9 mouse cellular contexts compared by ENCODE assay signal in genomic region chr7:98694046-98694445, GRCm38 (mm10). TPM values are rescaled to one million over a fixed set of nuclear protein-coding genes. Genes with fewer than 3 reads are reported as not detected.
DNase-seq lines count a peak whose midpoint lies in the region; ATAC-seq and TF ChIP-seq lines count a peak whose summit lies in the region.
"Had no signal": no experiment of that assay in that cellular context is flagged by ENCODE, and none has a peak within 500 bp of the region (broad histone marks: within the 10 kb centered on the region; RNA-seq: fewer than 3 reads in every experiment).

No protein-coding gene starts in this region.

- H3K27ac ChIP-seq in gastrocnemius, adult 2 months = peak overlapping the region; percentile 38; the same call in 1 of the 2 replicates

- ATAC-seq in megakaryocyte progenitor cell, adult 5-6 weeks (replicated peaks; ENCODE audit: poor library complexity) = peak; percentile 88

- intact Hi-C loops in gastrocnemius, adult 2 months (cut with DNase I) = no loop called here

- no peak overlapping the region for H3K4me3 ChIP-seq in gastrocnemius, adult 2 months

- no peak for DNase-seq in gastrocnemius, adult 2 months
- DNase-seq in gastrocnemius, adult 18-20 months (ENCODE audit: low spot score) = no peak
- DNase-seq in right cerebral cortex, postnatal 10 days (ENCODE audit: low spot score in 2 of 2) = peak; percentile 45 to 57
- DNase-seq in right cerebral cortex, postnatal 4 days = no peak
- DNase-seq in thymus, postnatal 36 days = peak; percentile 64 to 75
- no peak for DNase-seq in embryo, embryonic 9.5 days (ENCODE audit: extremely low spot score)
- no peak for DNase-seq in ovary, postnatal 36 days (ENCODE audit: low spot score)
- DNase-seq: retina, postnatal 1 day had no signal

- no peak for TF ChIP-seq CTCF in gastrocnemius, adult 2 months (IDR thresholded peaks at IDR 0.05)

RNA-seq across cellular contexts. Expression of gene Thap12, which starts 8.9 kb away (rescaled TPM):
- 100 to 1,000 TPM; 118 to 136 TPM for total RNA-seq in gastrocnemius, adult 2 months (2021)
- total RNA-seq in gastrocnemius, adult 18-20 months (2021) = 100 to 1,000 TPM; 125 to 134 TPM
- total RNA-seq in megakaryocyte progenitor cell, adult 5-6 weeks (2015) = 54.8 and 59.4 TPM in 2 replicates
- total RNA-seq in megakaryocyte progenitor cell, adult 5-6 weeks (2017) = 72.6 and 86.9 TPM in 2 replicates

RNA-seq across cellular contexts. Expression of gene Emsy, which starts 37.5 kb away (rescaled TPM):
- total RNA-seq in gastrocnemius, adult 2 months (2021) = 10 to 100 TPM; 19.7 to 22.3 TPM
- total RNA-seq in gastrocnemius, adult 18-20 months (2021) = 10 to 100 TPM; 14.2 to 18.5 TPM
- total RNA-seq in megakaryocyte progenitor cell, adult 5-6 weeks (2015) = 69.1 and 83.8 TPM in 2 replicates
- total RNA-seq in megakaryocyte progenitor cell, adult 5-6 weeks (2017) = 23.5 and 26.0 TPM in 2 replicates

Comparison
In these comparisons a context has a peak if more than half of its experiments do, and no peak if none do; other contexts are left out.
1. DNase-seq: peak in right cerebral cortex, postnatal 10 days (2 of 2) and thymus, postnatal 36 days (2 of 2); none in gastrocnemius, adult 2 months (single experiment), gastrocnemius, adult 18-20 months (single experiment), right cerebral cortex, postnatal 4 days (single experiment), embryo, embryonic 9.5 days (single experiment) and ovary, postnatal 36 days (single experiment).